Mouse (Mus musculus) neural tube, embryonic 11.5 days (tissue): Measurements from ENCODE around the gene Pkmyt1. TPM values are rescaled to one million over a fixed set of nuclear protein-coding genes. Genes with fewer than 3 reads are reported as not detected.

Experiments used
- ATAC-seq: fragments of 200-750 bp; cut with Nextera tagmentation; 2 replicates; pipeline ENCODE4 v1.8.0; 2017; ENCODE audit warnings: moderate number of reproducible peaks, mild to moderate bottlenecking, moderate TSS enrichment, moderate library complexity; ENCODE audit not compliant: insufficient read depth, low FRiP score, low TSS enrichment
- DNase-seq: peaks from one replicate; pipeline ENCODE4 v3.0.0-alpha.2; 2015; ENCODE audit warnings: low spot score
- H3K27ac ChIP-seq: fragments of 300-500 bp; sonication (generic); 2 replicates; pipeline ENCODE4 v1.5.1; 2014; ENCODE audit warnings: low read depth, mild to moderate bottlenecking, low read length
- H3K27me3 ChIP-seq: fragments of 300-500 bp; sonication (generic); 2 replicates; pipeline ENCODE4 v1.6.1; 2014; ENCODE audit warnings: mild to moderate bottlenecking, low read length, mixed read lengths; ENCODE audit not compliant: control insufficient read depth, insufficient read depth
- H3K36me3 ChIP-seq: fragments of 300-500 bp; sonication (generic); 2 replicates; pipeline ENCODE4 v1.6.1; 2014; ENCODE audit warnings: mild to moderate bottlenecking, low read length, moderate library complexity, mixed read lengths; ENCODE audit not compliant: control insufficient read depth, insufficient read depth
- H3K4me1 ChIP-seq: fragments of 300-500 bp; sonication (generic); 2 replicates; pipeline ENCODE4 v1.6.1; 2014; ENCODE audit warnings: low read length, mixed read lengths; ENCODE audit not compliant: control insufficient read depth, insufficient read depth
- H3K4me2 ChIP-seq: fragments of 300-500 bp; sonication (generic); 2 replicates; pipeline ENCODE4 v1.6.1; 2014; ENCODE audit warnings: low read depth, mild to moderate bottlenecking, moderate library complexity
- H3K4me3 ChIP-seq: fragments of 300-500 bp; sonication (generic); 2 replicates; pipeline ENCODE4 v1.5.1; 2014; ENCODE audit warnings: low read depth, low read length
- H3K9ac ChIP-seq: fragments of 300-500 bp; sonication (generic); 2 replicates; pipeline ENCODE4 v1.6.1; 2014; ENCODE audit warnings: mild to moderate bottlenecking, low read length
- H3K9me3 ChIP-seq: fragments of 300-500 bp; sonication (generic); 2 replicates; pipeline ENCODE4 v1.6.1; 2016; ENCODE audit warnings: low read length; ENCODE audit not compliant: control insufficient read depth
- WGBS: fragments of 180-500 bp; shearing (Covaris S2); extraction: QIAGEN DNeasy Blood & Tissue Kit; methylation state at CpG from one replicate; pipeline ENCODE4 v1.1.7; 2014; 5-methylcytosine and 5-hydroxymethylcytosine counted together
- polyA plus RNA-seq: library from polyadenylated mRNA; unstranded; fragments of >200 nt; fragmentation: Nextera tagmentation; extraction: Ambion mirVana; gene quantifications from 2 replicates; pipeline ENCODE4 v1.2.1, GENCODE M21; 2014

The Pkmyt1 gene
- polyA plus RNA-seq, 1 experiment from 2014 or later = 44.5 TPM

GRCm38 (mm10) chr17:23734341-23734740 lies 8.2 kb downstream of the Pkmyt1 start:
- no peak overlapping the region for H3K9ac ChIP-seq
- H3K36me3 ChIP-seq = no peaks in the 10 kb centered on the region; the same call in 1 of the 2 replicates
- H3K27ac ChIP-seq = no peak overlapping the region
- H3K9me3 ChIP-seq = no peaks in the 10 kb centered on the region
- DNase-seq = no peak
- peaks cover 6% of the 10 kb centered on the region for H3K4me1 ChIP-seq
- peaks cover 6% of the 10 kb centered on the region; the same call in 1 of the 2 replicates for H3K27me3 ChIP-seq
- 88% methylated on average over 1 of the region's 1 CpGs for WGBS
- H3K4me2 ChIP-seq = no peak overlapping the region
- ATAC-seq = no peak
- H3K4me3 ChIP-seq = no peak overlapping the region

- no peak overlapping the region for H3K27ac ChIP-seq
- H3K4me1 ChIP-seq = peaks cover 12% of the 10 kb centered on the region
- peaks cover 29% of the 10 kb centered on the region for H3K27me3 ChIP-seq
- no peak overlapping the region for H3K9ac ChIP-seq
- WGBS = 60% methylated on average over 15 of the region's 15 CpGs
- H3K36me3 ChIP-seq = no peaks in the 10 kb centered on the region; the same call in 1 of the 2 replicates
- DNase-seq (no peak), ATAC-seq (no peak)
- H3K4me3 ChIP-seq = no peak overlapping the region
- H3K4me2 ChIP-seq = peak overlapping the region; percentile 87
- no peaks in the 10 kb centered on the region for H3K9me3 ChIP-seq
Observed at GRCm38 (mm10) chr17:23737493-23738445, 11.6 kb downstream of the Pkmyt1 start.

DNA sequence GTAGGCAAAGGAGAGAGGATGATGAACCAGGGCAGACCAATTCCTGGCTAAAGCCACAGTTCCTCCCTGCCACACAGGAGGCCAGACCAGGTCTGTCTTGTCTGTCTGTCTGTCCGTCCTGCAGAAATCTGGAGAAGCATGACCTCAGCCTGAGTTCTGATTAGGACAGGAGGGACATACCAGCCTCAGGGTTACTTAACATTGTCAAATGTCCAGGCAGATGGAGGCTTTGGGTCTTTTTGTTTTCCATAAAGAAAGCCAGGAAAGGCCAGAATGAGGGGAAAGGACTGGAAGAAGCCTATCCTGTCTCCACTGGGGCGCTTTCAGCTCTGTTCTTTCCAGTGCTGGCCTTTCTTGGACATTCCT lies 12.7 kb downstream of the Pkmyt1 start:
- peak overlapping the region; percentile 76 for H3K9ac ChIP-seq
- peaks cover 12% of the 10 kb centered on the region for H3K4me1 ChIP-seq
- no peaks in the 10 kb centered on the region; the same call in 1 of the 2 replicates for H3K36me3 ChIP-seq
- H3K4me3 ChIP-seq = peak overlapping the region; percentile 50
- 42% methylated on average over 2 of the region's 2 CpGs for WGBS
- H3K4me2 ChIP-seq = peak overlapping the region; percentile 87
- ATAC-seq = no peak
- no peaks in the 10 kb centered on the region for H3K9me3 ChIP-seq
- H3K27me3 ChIP-seq = peaks cover 40% of the 10 kb centered on the region
- no peak for DNase-seq
- no peak overlapping the region for H3K27ac ChIP-seq

GRCm38 (mm10) chr17:23739202-23740135 lies 13.3 kb downstream of the Pkmyt1 start:
- ATAC-seq (peak; percentile 43), DNase-seq (peak; percentile 60)
- peak overlapping the region; percentile 76 for H3K9ac ChIP-seq
- H3K4me1 ChIP-seq = peaks cover 12% of the 10 kb centered on the region
- no peaks in the 10 kb centered on the region; the same call in 1 of the 2 replicates for H3K36me3 ChIP-seq
- H3K27ac ChIP-seq = peak overlapping the region; percentile 61
- peaks cover 46% of the 10 kb centered on the region for H3K27me3 ChIP-seq
- no peaks in the 10 kb centered on the region for H3K9me3 ChIP-seq
- peak overlapping the region; percentile 50 for H3K4me3 ChIP-seq
- H3K4me2 ChIP-seq = peak overlapping the region; percentile 87
- WGBS = under 1% methylated on average over 48 of the region's 48 CpGs

DNA sequence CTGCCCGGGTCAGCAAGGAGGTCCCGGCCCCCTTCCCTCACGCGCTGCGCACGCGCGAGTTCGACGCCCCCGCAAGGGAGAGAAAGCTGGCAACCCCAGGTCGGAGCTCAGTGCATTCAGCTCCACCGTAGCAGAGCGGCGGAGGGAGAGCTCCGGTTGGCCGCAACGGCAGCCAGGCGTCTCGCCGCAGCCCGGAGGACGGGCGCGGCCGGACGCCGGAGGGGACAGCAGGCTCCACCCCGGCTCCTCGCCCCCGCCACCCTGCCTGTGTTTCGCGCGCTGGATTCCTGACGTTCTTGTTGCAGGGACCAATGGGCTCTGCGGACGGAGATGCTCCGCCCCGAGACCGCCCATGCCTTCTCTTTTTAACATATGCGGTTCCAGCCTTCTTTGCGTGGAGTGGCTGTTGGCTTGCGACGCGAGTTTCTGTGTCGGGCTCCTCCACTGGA lies 14.0 kb downstream of the Pkmyt1 start:
- H3K4me3 ChIP-seq = peak overlapping the region; percentile 50
- peak; percentile 91 for DNase-seq
- H3K27me3 ChIP-seq = peaks cover 53% of the 10 kb centered on the region
- no peaks in the 10 kb centered on the region; the same call in 1 of the 2 replicates for H3K36me3 ChIP-seq
- H3K4me2 ChIP-seq = peak overlapping the region; percentile 87
- 0% methylated on average over 40 of the region's 46 CpGs for WGBS
- peak; percentile 81 for ATAC-seq
- peak overlapping the region; percentile 61 for H3K27ac ChIP-seq
- peak overlapping the region; percentile 76 for H3K9ac ChIP-seq
- peaks cover 12% of the 10 kb centered on the region for H3K4me1 ChIP-seq
- H3K9me3 ChIP-seq = no peaks in the 10 kb centered on the region

DNA sequence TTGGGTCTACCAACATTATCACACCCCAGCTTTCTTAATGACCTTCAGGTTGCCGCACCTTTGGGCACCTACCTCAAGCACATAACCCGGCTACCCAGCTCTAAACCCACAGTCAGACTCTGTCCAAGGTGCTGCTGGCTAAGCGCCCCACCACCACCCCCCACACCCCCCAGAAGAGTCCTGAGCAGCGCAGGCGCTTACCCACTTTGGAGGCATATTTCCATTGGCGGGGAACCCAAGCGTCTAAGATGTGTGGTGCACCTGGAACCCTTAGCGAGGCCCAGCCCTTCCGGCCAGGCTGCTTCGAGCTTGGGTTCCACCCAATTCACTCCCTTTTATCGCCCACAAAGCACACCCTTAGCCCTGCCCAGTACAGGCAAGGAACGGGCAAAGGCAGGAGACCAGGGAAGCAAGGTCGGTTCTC lies 14.5 kb downstream of the Pkmyt1 start, which contains the start of gene Paqr4:
Paqr4 (minus strand) TSS at position 270 of the 424 bp plus-strand sequence.
- Histone ChIP-seq H3K27me3 (peaks cover 57% of the 10 kb centered on the region), H3K4me2 (peak within 1 kb of the TSS; percentile 87), H3K36me3 (no peaks in the 10 kb centered on the region), H3K9ac (peak within 1 kb of the TSS; percentile 76), H3K27ac (peak within 1 kb of the TSS; percentile 61), H3K4me3 (peak within 1 kb of the TSS; percentile 50), H3K4me1 (peaks cover 12% of the 10 kb centered on the region), H3K9me3 (no peaks in the 10 kb centered on the region)
- DNase-seq (no peak), ATAC-seq (no peak)
- 5% methylated on average over 13 of the region's 13 CpGs for WGBS

DNA sequence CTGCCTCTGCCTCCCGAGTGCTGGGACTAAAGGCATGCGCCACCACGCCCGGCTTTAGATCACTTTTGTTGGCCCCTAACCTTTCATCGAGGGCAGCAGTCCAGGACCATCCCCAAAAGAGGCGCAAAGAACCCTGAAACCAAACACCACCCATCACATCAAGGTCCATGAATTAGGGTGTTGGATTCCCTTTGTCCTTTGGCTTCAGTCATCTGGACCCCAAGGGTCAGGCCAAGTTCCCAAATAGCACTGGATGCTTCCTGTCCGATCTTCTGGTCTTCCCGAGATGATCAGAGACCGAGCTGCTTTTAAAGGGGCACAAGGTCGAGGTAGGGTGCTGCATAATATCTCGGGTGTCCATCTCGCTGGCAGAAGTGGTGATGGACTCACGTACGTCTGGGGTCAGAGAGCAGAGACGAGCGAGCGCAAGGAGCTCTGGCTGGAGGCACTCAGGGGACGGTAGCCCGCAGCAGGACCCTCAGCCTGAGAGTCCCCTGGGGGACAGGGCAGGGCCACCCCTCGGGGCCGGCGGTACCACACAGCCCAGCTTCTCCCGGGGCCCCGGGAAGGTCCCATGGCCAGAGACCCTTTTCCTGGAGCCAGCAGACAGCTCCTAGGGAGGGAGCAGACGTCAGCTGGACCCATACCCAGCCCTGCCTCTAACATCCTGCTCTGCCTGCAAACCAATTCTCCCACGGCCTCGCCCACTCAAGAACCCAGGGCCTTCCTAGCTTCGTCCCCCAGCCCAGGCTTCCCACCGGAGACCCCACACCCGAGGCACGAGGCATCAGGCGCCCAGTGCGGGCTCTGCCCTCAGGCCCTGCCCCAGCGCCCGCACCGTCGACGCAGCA lies 15.4 kb downstream of the Pkmyt1 start:
- Histone ChIP-seq H3K27me3 (peaks cover 66% of the 10 kb centered on the region), H3K9me3 (no peaks in the 10 kb centered on the region), H3K4me3 (no peak overlapping the region), H3K4me2 (no peak overlapping the region), H3K4me1 (peaks cover 14% of the 10 kb centered on the region), H3K36me3 (no peaks in the 10 kb centered on the region), H3K27ac (no peak overlapping the region), H3K9ac (no peak overlapping the region)
- no peak for DNase-seq
- no peak for ATAC-seq
- 47% methylated on average over 38 of the region's 38 CpGs for WGBS
